Mouse (Mus musculus) embryonic fibroblast, embryonic 13.5 days (primary cell): ENCODE measurements around the gene Ctsk. TPM values are rescaled to one million over a fixed set of nuclear protein-coding genes. Genes with fewer than 3 reads are reported as not detected.
A peak's percentile ranks its signal among the peaks of the same experiment; 100 is the strongest.

ENCODE experiments used
- H3K27ac ChIP-seq: 2 replicates; pipeline ENCODE4 v1.5.1; 2012; ENCODE audit warnings: low read length, control low read depth, inconsistent platforms; ENCODE audit not compliant: insufficient read depth
- H3K4me1 ChIP-seq: 2 replicates; pipeline ENCODE4 v1.6.1; 2011; ENCODE audit warnings: low read length; ENCODE audit not compliant: control insufficient read depth, insufficient read depth
- H3K4me3 ChIP-seq: 2 replicates; pipeline ENCODE4 v1.5.1; 2011; ENCODE audit warnings: mild to moderate bottlenecking, control low read depth, low read length; ENCODE audit not compliant: insufficient read depth
- CTCF ChIP-seq: IDR thresholded peaks from 2 replicates; pipeline ENCODE4 v1.5.1; 2011; ENCODE audit warnings: mild to moderate bottlenecking, control low read depth, low read length, moderate library complexity, borderline replicate concordance; ENCODE audit not compliant: insufficient read depth
- POLR2A ChIP-seq: IDR thresholded peaks from 2 replicates; pipeline ENCODE4 v1.6.1; 2011; ENCODE audit warnings: low read depth, mild to moderate bottlenecking, control low read depth, low read length, moderate library complexity
- polyA plus RNA-seq: library from polyadenylated mRNA; stranded (reverse); fragments of >200 nt; gene quantifications from 2 replicates; pipeline ENCODE4 v1.2.4, GENCODE M21; 2011; ENCODE audit warnings: low read depth; ENCODE audit not compliant: missing spikeins, insufficient read length

Ctsk gene
- polyA plus RNA-seq, 1 experiment = 72.7 TPM

DNA sequence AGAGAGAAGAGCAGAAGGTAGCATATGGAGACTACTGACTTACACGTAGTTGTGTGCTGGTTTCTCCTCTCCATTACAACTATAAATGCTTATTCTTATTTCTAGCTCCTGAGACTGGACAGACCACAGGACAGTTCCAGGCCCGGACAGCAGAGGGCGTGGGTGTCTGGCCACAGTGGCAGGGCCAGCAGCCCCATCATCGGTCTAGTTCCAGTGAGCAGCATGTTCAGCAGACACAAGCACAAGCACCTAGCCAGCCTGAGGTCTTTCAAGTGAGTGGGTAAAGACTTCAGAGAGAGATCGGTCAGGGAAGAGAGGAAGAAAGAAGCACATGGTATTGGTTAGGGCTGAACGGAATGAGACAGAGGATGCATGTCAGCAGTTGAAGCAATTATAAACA, 4.7 kb upstream of the Ctsk start:
- TF ChIP-seq CTCF (peak; percentile 81), POLR2A (no peak)
- no peak overlapping the region for H3K27ac ChIP-seq
- H3K4me1 ChIP-seq = no peaks in the 10 kb centered on the region
- no peak overlapping the region for H3K4me3 ChIP-seq

DNA sequence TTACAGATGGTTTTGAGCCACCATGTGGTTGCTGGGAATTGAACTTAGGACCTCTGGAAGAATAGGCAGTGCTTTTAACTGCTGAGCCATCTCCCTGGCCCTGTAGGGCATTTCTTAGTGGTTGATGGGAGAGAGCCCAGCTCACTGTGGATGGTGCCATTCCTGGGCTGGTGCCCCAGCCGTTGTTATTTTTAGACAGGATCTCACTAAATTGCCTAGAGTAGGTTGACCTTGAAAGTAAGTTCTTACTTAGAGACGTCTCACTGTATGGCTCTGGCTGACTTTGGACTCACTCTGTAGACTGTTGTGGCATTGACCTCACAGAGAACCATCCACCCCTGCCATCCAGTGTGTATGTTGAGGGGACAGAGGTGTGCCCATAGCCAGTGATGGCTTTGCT, 827 bp upstream of the Ctsk start:
- H3K27ac ChIP-seq = no peak overlapping the region
- H3K4me1 ChIP-seq = no peaks in the 10 kb centered on the region
- TF ChIP-seq POLR2A = no peak
- no peak for TF ChIP-seq CTCF

DNA sequence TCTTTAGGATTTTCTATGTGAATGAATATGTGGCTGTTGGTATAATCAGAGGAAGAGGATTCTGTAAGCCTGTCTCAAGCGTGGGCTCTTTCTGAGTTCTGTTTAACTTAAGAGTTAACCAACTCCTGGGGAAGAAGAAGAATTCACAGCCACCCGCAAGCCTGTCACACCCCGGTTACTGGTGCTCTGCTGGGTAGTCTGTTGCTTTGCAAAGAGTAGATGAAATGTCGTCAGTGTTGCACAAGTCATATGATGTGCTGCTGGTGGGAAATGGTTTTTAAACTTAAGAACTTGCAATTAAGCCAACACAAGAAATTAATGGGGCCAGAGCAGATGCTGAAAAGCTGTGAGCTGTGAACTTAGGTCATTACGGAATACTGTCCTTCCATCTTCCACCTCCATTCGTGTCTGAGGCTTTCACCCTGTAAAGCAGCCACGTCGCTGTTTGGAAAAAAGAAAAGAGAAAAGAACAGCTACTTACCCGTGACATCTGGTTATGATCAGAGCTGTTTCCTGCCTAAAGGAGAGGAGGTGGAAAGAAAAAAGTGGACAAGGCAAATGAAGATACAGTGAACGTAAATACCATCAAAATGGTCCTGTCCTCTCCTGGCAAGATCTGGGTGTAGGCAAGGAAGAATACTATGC, 562 bp downstream of the Ctsk start:
- peak overlapping the region; percentile 58 for H3K4me3 ChIP-seq
- peak overlapping the region; percentile 88 for H3K27ac ChIP-seq
- H3K4me1 ChIP-seq = no peaks in the 10 kb centered on the region
- TF ChIP-seq CTCF (no peak), POLR2A (peak; percentile 46; the same call in 1 of the 2 replicates)

More for the DNA sequence above, 827 bp upstream of the Ctsk start:
- H3K4me3 ChIP-seq = no peak overlapping the region

DNA sequence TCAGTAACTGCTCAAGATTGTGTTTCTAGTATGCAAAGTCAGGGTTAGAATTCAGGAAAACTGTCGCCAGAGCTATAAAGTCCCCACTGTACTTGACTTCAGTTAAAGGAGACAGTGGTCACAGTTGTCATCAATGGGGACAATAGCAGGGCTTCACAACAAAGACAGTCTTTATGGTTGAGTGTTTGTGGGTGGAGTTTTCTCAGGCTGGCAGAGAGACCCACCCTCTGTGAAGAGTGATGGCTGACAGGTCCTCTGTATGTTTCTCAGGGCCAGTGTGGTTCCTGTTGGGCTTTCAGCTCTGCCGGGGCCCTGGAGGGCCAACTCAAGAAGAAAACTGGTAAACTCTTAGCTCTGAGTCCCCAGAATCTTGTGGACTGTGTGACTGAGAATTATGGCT, 3.3 kb downstream of the Ctsk start:
- Histone ChIP-seq H3K4me3 (no peak overlapping the region), H3K27ac (no peak overlapping the region), H3K4me1 (no peaks in the 10 kb centered on the region)
- TF ChIP-seq CTCF = no peak
- TF ChIP-seq POLR2A = no peak

DNA sequence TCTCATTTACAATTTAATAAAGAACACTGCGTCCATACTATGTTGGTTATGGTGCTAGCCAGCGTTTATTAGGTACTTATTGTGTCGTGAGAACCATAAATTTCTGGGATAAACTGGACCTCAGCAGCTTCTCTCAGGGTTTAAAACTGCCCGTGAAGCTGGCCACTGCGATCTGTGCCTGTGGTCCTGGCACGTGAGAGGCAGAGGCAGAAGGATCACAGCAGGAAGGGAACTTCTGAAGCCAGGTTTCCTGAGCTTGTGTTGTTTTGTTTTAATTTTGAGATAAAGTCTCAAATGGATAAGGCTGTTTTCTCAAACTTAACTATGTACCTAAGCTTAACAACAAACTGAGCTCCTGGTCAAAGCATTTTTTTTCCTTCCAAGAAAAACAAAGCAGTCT, 10.3 kb downstream of the Ctsk start:
- Histone ChIP-seq H3K27ac (no peak overlapping the region), H3K4me3 (no peak overlapping the region), H3K4me1 (peaks cover 3% of the 10 kb centered on the region; the same call in 1 of the 2 replicates)
- TF ChIP-seq POLR2A = no peak
- TF ChIP-seq CTCF = no peak

DNA sequence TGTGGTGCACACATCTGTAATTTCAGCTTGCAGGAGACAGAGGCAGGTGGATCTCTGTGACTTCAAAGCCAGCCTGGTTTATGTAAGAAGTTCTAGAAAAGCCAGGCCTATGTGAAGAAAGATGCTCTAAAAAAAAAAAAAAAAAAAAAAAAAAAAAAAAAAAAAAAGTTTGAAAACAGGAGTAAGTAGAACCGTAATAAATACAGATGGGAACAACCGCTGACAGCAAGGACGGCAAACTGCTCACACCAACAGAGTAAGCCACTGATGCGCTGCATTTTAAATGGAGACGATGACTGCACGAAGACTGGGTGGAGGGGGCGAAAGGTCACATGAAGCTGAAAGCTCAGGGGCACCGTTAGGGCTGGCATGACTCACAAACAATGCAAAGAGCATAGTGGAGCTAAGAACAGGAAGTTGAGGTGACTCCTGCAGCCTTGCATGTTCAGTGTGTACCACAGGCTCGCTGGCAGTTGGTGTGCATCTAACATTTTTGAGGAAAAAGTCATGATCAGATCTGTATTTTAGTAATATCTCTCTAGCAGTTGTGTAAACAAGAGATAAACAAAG, 12.6 kb downstream of the Ctsk start:
- no peak overlapping the region for H3K27ac ChIP-seq

DNA sequence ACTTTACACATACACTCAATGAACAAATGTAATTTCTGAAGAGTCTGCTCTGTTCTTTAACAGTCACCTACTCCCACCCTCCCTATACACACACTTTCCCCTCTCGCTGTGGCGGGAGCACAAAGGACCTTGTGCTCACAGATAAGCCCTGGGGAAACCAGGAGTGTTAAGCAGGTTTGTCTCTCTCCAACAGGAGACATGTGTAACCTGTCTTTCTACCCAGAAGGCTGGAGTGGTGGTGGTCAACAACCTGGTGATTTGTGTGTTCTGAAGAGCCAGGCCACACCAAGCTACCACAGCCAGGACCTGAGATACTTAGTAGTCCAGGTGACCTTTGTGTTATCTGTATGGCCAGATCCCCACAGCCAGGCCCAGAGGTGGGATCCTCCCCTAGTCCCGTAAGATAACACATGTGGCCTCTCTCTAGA, 17.6 kb downstream of the Ctsk start:
- TF ChIP-seq POLR2A (no peak), CTCF (no peak)
- Histone ChIP-seq H3K4me1 (peaks cover 3% of the 10 kb centered on the region; the same call in 1 of the 2 replicates), H3K4me3 (no peak overlapping the region), H3K27ac (no peak overlapping the region)

More for the DNA sequence above, 12.6 kb downstream of the Ctsk start:
- H3K4me3 ChIP-seq = no peak overlapping the region
- no peak for TF ChIP-seq POLR2A
- TF ChIP-seq CTCF = no peak
- peaks cover 3% of the 10 kb centered on the region; the same call in 1 of the 2 replicates for H3K4me1 ChIP-seq

DNA sequence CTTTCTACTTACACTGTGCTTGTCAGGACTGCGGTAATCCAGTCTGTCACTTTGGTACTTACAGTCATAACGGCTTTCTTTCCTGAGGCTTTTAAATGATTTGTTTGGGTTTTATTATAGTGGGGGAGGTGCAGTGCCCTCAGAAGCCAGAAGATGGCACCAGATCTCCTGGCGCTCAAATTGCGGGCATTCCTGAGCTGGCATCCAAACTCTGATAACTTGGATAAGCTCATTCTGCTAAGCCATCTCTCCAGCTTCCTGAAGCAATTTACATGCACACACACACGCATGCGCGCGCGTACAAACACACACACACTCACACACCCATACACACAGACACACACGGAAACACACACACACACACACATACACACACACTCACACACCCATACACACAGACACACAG, 18.4 kb downstream of the Ctsk start:
- Histone ChIP-seq H3K4me1 (no peaks in the 10 kb centered on the region), H3K4me3 (no peak overlapping the region), H3K27ac (no peak overlapping the region)
- no peak for TF ChIP-seq POLR2A
- TF ChIP-seq CTCF = peak; percentile 63

DNA sequence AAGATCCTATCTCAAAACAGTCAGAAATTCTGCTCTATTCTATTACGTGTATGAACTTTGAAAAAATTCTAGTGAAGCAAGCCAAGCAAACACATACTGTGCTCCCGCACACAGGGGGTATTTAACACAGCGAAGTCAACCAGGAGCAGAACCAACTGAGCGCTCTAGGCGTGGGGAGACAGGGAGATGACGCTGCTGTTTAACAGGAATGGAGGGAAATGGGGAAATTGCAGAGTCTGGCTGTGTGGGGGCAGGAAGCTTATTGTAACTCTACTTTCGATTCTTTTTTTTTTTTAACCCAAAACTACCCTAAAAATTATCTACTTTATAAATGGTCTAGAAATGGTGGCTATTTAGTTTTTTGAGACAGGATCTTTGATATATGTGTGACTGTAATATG, 19.8 kb downstream of the Ctsk start:
- TF ChIP-seq POLR2A = no peak
- no peak for TF ChIP-seq CTCF
- Histone ChIP-seq H3K27ac (no peak overlapping the region), H3K4me1 (no peaks in the 10 kb centered on the region), H3K4me3 (no peak overlapping the region)

DNA sequence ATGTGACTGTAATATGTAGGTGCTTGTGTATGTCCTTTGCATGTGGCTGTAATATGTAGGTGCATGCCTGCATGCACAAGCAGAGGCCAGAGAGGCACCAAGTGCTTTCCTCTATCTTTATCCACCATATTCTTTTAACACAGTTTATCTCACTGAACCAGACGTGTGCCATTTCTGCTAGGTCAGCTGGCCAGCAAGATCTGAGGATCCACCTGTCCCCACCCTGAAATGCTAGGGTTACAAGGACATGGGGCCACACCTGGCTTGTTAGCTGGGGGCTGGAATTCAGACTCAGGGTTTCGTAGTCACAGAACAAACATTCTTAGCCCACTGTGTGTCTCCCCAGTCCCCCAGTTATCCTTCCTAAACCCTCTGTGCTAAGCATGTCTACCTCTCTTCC, 20.3 kb downstream of the Ctsk start:
- H3K4me1 ChIP-seq = no peaks in the 10 kb centered on the region
- TF ChIP-seq CTCF (no peak), POLR2A (no peak)
- no peak overlapping the region for H3K27ac ChIP-seq
- no peak overlapping the region for H3K4me3 ChIP-seq
